ENCODE assay signal across 11 mouse cellular contexts in the genomic region with DNA sequence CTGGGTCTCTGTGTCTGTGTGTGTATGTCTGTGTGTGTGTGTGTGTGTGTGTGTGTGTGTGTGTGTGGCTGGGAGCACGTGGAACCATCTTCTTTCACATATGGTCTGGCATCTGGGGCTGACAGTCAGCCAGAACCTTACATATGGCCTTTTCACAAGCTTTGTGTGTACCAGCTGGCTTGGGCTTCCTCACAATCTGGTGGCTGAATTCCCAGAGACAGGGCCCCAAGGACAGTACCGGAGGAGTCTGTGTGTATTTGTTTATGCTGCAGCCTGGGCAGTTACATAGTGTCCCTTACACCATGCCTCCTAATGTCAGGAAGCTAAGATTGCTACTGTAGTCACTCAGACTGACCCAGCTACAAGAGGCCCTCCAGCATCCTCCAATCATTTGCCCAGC. TPM values are rescaled to one million over a fixed set of nuclear protein-coding genes. Genes with fewer than 3 reads are reported as not detected.
A peak's percentile ranks its signal among the peaks of the same experiment; 100 is the strongest.
DNase-seq lines count a peak whose midpoint lies in the region; ATAC-seq and TF ChIP-seq lines count a peak whose summit lies in the region.
"Had no signal": no experiment of that assay in that cellular context is flagged by ENCODE, and none has a peak within 500 bp of the region (broad histone marks: within the 10 kb centered on the region; RNA-seq: fewer than 3 reads in every experiment).

No protein-coding gene starts in this region.

- TF ChIP-seq CTCF in testis, adult 2 months (IDR thresholded peaks at IDR 0.05; ENCODE audit: control insufficient read depth, insufficient read depth, insufficient replicate concordance, low read depth, low read length) = no peak
- no peak for TF ChIP-seq CTCF in hindbrain, postnatal 0 days (IDR thresholded peaks at IDR 0.05; ENCODE audit: low read depth)

- H3K4me1 ChIP-seq in testis, adult 2 months (ENCODE audit: control insufficient read depth, insufficient read depth, low read length) = peaks cover 2% of the 10 kb centered on the region
- no peaks in the 10 kb centered on the region for H3K4me1 ChIP-seq in hindbrain, postnatal 0 days (ENCODE audit: insufficient read depth, low read length)
- H3K4me1 ChIP-seq: neural tube, embryonic 12.5 days had no signal

- no peak for TF ChIP-seq POLR2A in testis, adult 2 months (IDR thresholded peaks at IDR 0.05; ENCODE audit: control insufficient read depth, low read depth, low read length)

- peak; percentile 61 for ATAC-seq in hindbrain, postnatal 0 days

- no peaks in the 10 kb centered on the region for H3K9me3 ChIP-seq in hindbrain, postnatal 0 days (ENCODE audit: low read length)
- H3K9me3 ChIP-seq: G1E; neural tube, embryonic 12.5 days had no signal

- no peak overlapping the region for H3K4me2 ChIP-seq in hindbrain, postnatal 0 days (ENCODE audit: low read depth, low read length)
- H3K4me2 ChIP-seq: neural tube, embryonic 12.5 days had no signal

- DNase-seq in layer of hippocampus, adult 11-12 months (ENCODE audit: low spot score) = peak; percentile 62
- no peak for DNase-seq in layer of hippocampus, adult 9-10 months (ENCODE audit: low spot score)
- no peak for DNase-seq in testis, postnatal 10 days (ENCODE audit: low spot score)
- DNase-seq in hindbrain, postnatal 0 days (ENCODE audit: low spot score) = peak; percentile 68
- DNase-seq in testis, postnatal 14 days (ENCODE audit: low spot score) = peak; percentile 63
- no peak for DNase-seq in kidney, postnatal 4 days
- no peak for DNase-seq in embryo, embryonic 10.5 days (ENCODE audit: low spot score)
- DNase-seq: gastrocnemius, postnatal 10 days had no signal

- no peak overlapping the region for H3K9ac ChIP-seq in hindbrain, postnatal 0 days (replicated peaks; ENCODE audit: low read length)
- H3K9ac ChIP-seq: neural tube, embryonic 12.5 days had no signal

- no peaks in the 10 kb centered on the region for H3K36me3 ChIP-seq in testis, adult 2 months (ENCODE audit: control insufficient read depth, insufficient read depth, low read length)
- no peaks in the 10 kb centered on the region for H3K36me3 ChIP-seq in hindbrain, postnatal 0 days (ENCODE audit: insufficient read depth, low read length)
- H3K36me3 ChIP-seq: G1E; neural tube, embryonic 12.5 days had no signal

- no peaks in the 10 kb centered on the region for H3K27me3 ChIP-seq in testis, adult 2 months (ENCODE audit: control insufficient read depth, insufficient read depth, low read length)
- H3K27me3 ChIP-seq in hindbrain, postnatal 0 days (ENCODE audit: insufficient read depth, low read length) = no peaks in the 10 kb centered on the region

- no peak overlapping the region for H3K4me3 ChIP-seq in testis, adult 2 months (ENCODE audit: control insufficient read depth, low read depth, low read length)
- H3K4me3 ChIP-seq in hindbrain, postnatal 0 days (ENCODE audit: low read length) = no peak overlapping the region
- H3K4me3 ChIP-seq: neural tube, embryonic 12.5 days had no signal

- 0 out of 2 replicates have a peak overlapping the region, but pooled peaks have one; percentile 4 for H3K27ac ChIP-seq in testis, adult 2 months (ENCODE audit: control insufficient read depth, insufficient read depth, low read depth, low read length)
- H3K27ac ChIP-seq in hindbrain, postnatal 0 days = no peak overlapping the region
- H3K27ac ChIP-seq: neural tube, embryonic 12.5 days had no signal

- 18% methylated on average over 2 of the region's 2 CpGs for WGBS in hindbrain, postnatal 0 days

RNA-seq across cellular contexts. Expression of gene Nub1, which starts 28.2 kb away (rescaled TPM):
- 46.5 and 49.9 TPM in 2 replicates for polyA plus RNA-seq in testis, adult 2 months (2012; rRNA removed)
- total RNA-seq in hindbrain, postnatal 0 days (2014; rRNA removed) = 33.8 and 37.1 TPM in 2 replicates
- polyA plus RNA-seq in hindbrain, postnatal 0 days (2015; fragmentation: Nextera tagmentation; extraction: Ambion mirVana) = 40.5 and 42.5 TPM in 2 replicates

RNA-seq across cellular contexts. Expression of gene Smarcd3, which starts 32.9 kb away (rescaled TPM):
- 5.0 and 16.5 TPM in 2 replicates for polyA plus RNA-seq in testis, adult 2 months (2012; rRNA removed)
- total RNA-seq in hindbrain, postnatal 0 days (2014; rRNA removed) = 246 and 262 TPM in 2 replicates
- 114 and 128 TPM in 2 replicates for polyA plus RNA-seq in hindbrain, postnatal 0 days (2015; fragmentation: Nextera tagmentation; extraction: Ambion mirVana)
- polyA plus RNA-seq: G1E had no signal

Comparison
In these comparisons a context has a peak if more than half of its experiments do, and no peak if none do; other contexts are left out.
1. DNase-seq: peak in layer of hippocampus, adult 11-12 months (single experiment), hindbrain, postnatal 0 days (single experiment) and testis, postnatal 14 days (single experiment); none in layer of hippocampus, adult 9-10 months (single experiment), testis, postnatal 10 days (single experiment), kidney, postnatal 4 days (0 of 2) and embryo, embryonic 10.5 days (single experiment).